Mouse (Mus musculus) limb, embryonic 14.5 days (tissue): ENCODE measurements at regions not wholly inside any gene's neighbourhood (a gene's known extent, or its start where the extent isn't known, plus 50 kb on each side); places are given as distances from the start of the nearest gene placed in this dataset.

Source experiments
- ATAC-seq: fragments of 200-750 bp; cut with Nextera tagmentation; 2 replicates; pipeline ENCODE4 v1.8.0; 2017; ENCODE audit warnings: low read depth, moderate number of reproducible peaks, moderate TSS enrichment; ENCODE audit not compliant: low FRiP score
- DNase-seq: peaks from one replicate; pipeline ENCODE4 v3.0.0-alpha.2; 2015; ENCODE audit warnings: low spot score
- H3K27ac ChIP-seq: fragments of 300-500 bp; sonication (generic); replicated peaks from 2 replicates; pipeline ENCODE4 v1.5.1; 2014; ENCODE audit warnings: low read depth, mild to moderate bottlenecking, low read length, moderate library complexity, mixed read lengths
- H3K27me3 ChIP-seq: fragments of 300-500 bp; sonication (generic); 2 replicates; pipeline ENCODE4 v1.6.1; 2014; ENCODE audit warnings: low read length, mixed read lengths; ENCODE audit not compliant: control insufficient read depth, insufficient read depth
- H3K36me3 ChIP-seq: fragments of 300-500 bp; sonication (generic); 2 replicates; pipeline ENCODE4 v1.6.1; 2014; ENCODE audit warnings: mild to moderate bottlenecking, low read length, moderate library complexity, mixed read lengths; ENCODE audit not compliant: control insufficient read depth, insufficient read depth
- H3K4me1 ChIP-seq: fragments of 300-500 bp; sonication (generic); 2 replicates; pipeline ENCODE4 v1.6.1; 2014; ENCODE audit warnings: antibody characterized with exemption, low read length, mixed read lengths; ENCODE audit not compliant: control insufficient read depth, insufficient read depth
- H3K4me2 ChIP-seq: fragments of 300-500 bp; sonication (generic); replicated peaks from 2 replicates; pipeline ENCODE4 v1.6.1; 2014; ENCODE audit warnings: low read depth, mild to moderate bottlenecking, low read length, moderate library complexity; ENCODE audit not compliant: severe bottlenecking
- H3K4me3 ChIP-seq: fragments of 300-500 bp; sonication (generic); replicated peaks from 2 replicates; pipeline ENCODE4 v1.5.1; 2014; ENCODE audit warnings: low read length
- H3K9ac ChIP-seq: fragments of 300-500 bp; sonication (generic); 2 replicates; pipeline ENCODE4 v1.6.1; 2014; ENCODE audit warnings: mild to moderate bottlenecking, low read depth, low read length, moderate library complexity; ENCODE audit not compliant: severe bottlenecking
- H3K9me3 ChIP-seq: fragments of 300-500 bp; sonication (generic); 2 replicates; pipeline ENCODE4 v1.6.1; 2016; ENCODE audit warnings: low read length; ENCODE audit not compliant: control insufficient read depth
- POLR2A ChIP-seq: fragments of 200-500 bp; IDR thresholded peaks from 2 replicates; pipeline ENCODE4 v1.8.0; 2012; ENCODE audit warnings: inconsistent platforms, mild to moderate bottlenecking, moderate library complexity, borderline replicate concordance; ENCODE audit not compliant: insufficient read depth, insufficient read length; ENCODE audit errors: extremely low read depth
- WGBS: fragments of 180-500 bp; shearing (Covaris S2); extraction: QIAGEN DNeasy Blood & Tissue Kit; methylation state at CpG from one replicate; pipeline ENCODE4 v1.1.7; 2014; 5-methylcytosine and 5-hydroxymethylcytosine counted together

- DNase-seq: no peak
- no peak for ATAC-seq
- Histone ChIP-seq H3K9me3 (no peaks in the 10 kb centered on the region), H3K36me3 (no peaks in the 10 kb centered on the region), H3K4me1 (no peaks in the 10 kb centered on the region), H3K27ac (no peak overlapping the region), H3K27me3 (no peaks in the 10 kb centered on the region), H3K4me3 (no peak overlapping the region), H3K9ac (no peak overlapping the region), H3K4me2 (no peak overlapping the region)
- no peak for TF ChIP-seq POLR2A
These were observed 114.7 kb upstream of the Ndp start for GRCm38 (mm10) chrX:17026161-17026829.

GRCm38 (mm10) chrX:17017823-17018222, 106.2 kb upstream of the Ndp start:
- H3K36me3 ChIP-seq: no peaks in the 10 kb centered on the region
- no peak for ATAC-seq
- DNase-seq: no peak
- no peak overlapping the region for H3K4me3 ChIP-seq
- H3K4me2 ChIP-seq: no peak overlapping the region
- no peaks in the 10 kb centered on the region for H3K4me1 ChIP-seq
- H3K9me3 ChIP-seq: no peaks in the 10 kb centered on the region
- WGBS: 44% methylated on average over 1 of the region's 1 CpGs
- H3K27me3 ChIP-seq: no peaks in the 10 kb centered on the region
- no peak overlapping the region for H3K9ac ChIP-seq
- TF ChIP-seq POLR2A: no peak
- no peak overlapping the region for H3K27ac ChIP-seq

- Histone ChIP-seq H3K36me3 (no peaks in the 10 kb centered on the region), H3K9me3 (no peaks in the 10 kb centered on the region), H3K27me3 (no peaks in the 10 kb centered on the region), H3K4me2 (no peak overlapping the region), H3K9ac (no peak overlapping the region), H3K4me3 (no peak overlapping the region), H3K27ac (no peak overlapping the region), H3K4me1 (no peaks in the 10 kb centered on the region)
- DNase-seq: no peak
- no peak for ATAC-seq
- TF ChIP-seq POLR2A: no peak
- WGBS: 44% methylated on average over 2 of the region's 2 CpGs
These were observed 97.6 kb upstream of the Ndp start for GRCm38 (mm10) chrX:17009188-17009587.

GRCm38 (mm10) chrX:16998578-16998977, 87.0 kb upstream of the Ndp start:
- no peaks in the 10 kb centered on the region for H3K9me3 ChIP-seq
- 30% methylated on average over 4 of the region's 5 CpGs for WGBS
- peak; percentile 55 for DNase-seq
- H3K9ac ChIP-seq: no peak overlapping the region
- H3K27me3 ChIP-seq: no peaks in the 10 kb centered on the region
- H3K36me3 ChIP-seq: no peaks in the 10 kb centered on the region
- H3K4me1 ChIP-seq: no peaks in the 10 kb centered on the region
- TF ChIP-seq POLR2A: no peak
- H3K27ac ChIP-seq: no peak overlapping the region
- no peak overlapping the region for H3K4me2 ChIP-seq
- no peak; the same call in 1 of the 2 replicates for ATAC-seq
- no peak overlapping the region for H3K4me3 ChIP-seq
